Comparison of ENCODE assay signal across 9 mouse cellular contexts in the genomic region with DNA sequence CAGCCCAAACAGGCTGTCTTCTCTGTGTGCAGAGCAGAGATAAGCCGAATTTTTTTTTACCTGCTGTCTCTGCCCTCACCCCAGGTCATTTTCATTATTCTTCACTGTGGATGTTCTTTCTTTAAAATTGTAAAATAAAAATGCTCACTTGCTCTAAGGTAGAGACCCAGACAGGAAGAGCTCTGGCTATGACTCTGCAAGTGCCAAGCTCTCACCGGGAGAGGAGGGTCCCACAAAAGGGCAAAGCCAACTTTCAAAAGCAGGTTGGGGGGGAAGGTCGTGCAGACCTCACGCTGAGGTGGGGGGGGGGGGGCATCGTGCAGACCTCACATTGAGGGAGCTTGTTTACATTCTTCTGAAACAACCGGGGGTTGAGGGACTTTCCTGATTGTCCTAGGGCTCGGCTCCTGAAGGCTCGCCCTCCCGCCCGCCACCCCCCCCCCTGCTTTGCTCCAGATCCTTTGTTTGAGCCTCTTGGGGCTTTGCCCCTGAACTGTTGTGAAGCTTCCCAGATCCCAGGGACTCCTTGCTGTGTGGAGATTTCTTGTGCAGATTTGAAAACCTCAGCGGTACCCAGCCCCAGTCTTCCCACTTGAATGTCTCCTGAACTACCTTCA.
A peak's percentile ranks its signal among the peaks of the same experiment; 100 is the strongest.
DNase-seq lines count a peak whose midpoint lies in the region; ATAC-seq lines count a peak whose summit lies in the region.
"Had no signal": no experiment of that assay in that cellular context is flagged by ENCODE, and none has a peak within 500 bp of the region (broad histone marks: within the 10 kb centered on the region; RNA-seq: fewer than 3 reads in every experiment).

No protein-coding gene starts in this region.

- ATAC-seq in heart, embryonic 12.5 days (ENCODE audit: insufficient number of reproducible peaks, low FRiP score) = no peak
- ATAC-seq in hindbrain, embryonic 16.5 days = no peak
- 0 out of 2 replicates have a peak, but pooled peaks have one; percentile 37 for ATAC-seq in neural tube, embryonic 12.5 days (ENCODE audit: low FRiP score, low read depth)

- peak overlapping the region; percentile 38; the same call in 1 of the 2 replicates for H3K9ac ChIP-seq in heart, embryonic 12.5 days
- H3K9ac ChIP-seq in hindbrain, embryonic 16.5 days (ENCODE audit: low read depth, low read length) = 0 out of 2 replicates have a peak overlapping the region, but pooled peaks have one; percentile 20
- 0 out of 2 replicates have a peak overlapping the region, but pooled peaks have one; percentile 19 for H3K9ac ChIP-seq in neural tube, embryonic 12.5 days

- intact Hi-C loops in heart, postnatal 36 days (cut with DNase I) = loop anchor here (5.0 kb wide), 1 partner anchor 38 kb away; no protein-coding TSS in a partner anchor

- H3K27ac ChIP-seq in heart, embryonic 12.5 days (ENCODE audit: poor library complexity, severe bottlenecking) = no peak overlapping the region
- no peak overlapping the region for H3K27ac ChIP-seq in hindbrain, embryonic 16.5 days (ENCODE audit: low read depth, low read length)
- H3K27ac ChIP-seq in neural tube, embryonic 12.5 days = no peak overlapping the region

- no peak for DNase-seq in heart, postnatal 36 days
- peak; percentile 45 for DNase-seq in embryo, embryonic 10.5 days (ENCODE audit: low spot score)
- no peak for DNase-seq in gastrocnemius, adult 8-10 months (ENCODE audit: low spot score in 2 of 2)
- DNase-seq in left cerebral cortex, adult 9 months (ENCODE audit: low spot score in 2 of 2) = no peak
- DNase-seq in layer of hippocampus, adult 9-11 months = no peak
- DNase-seq: B cell, adult 2 months had no signal

- WGBS in heart, embryonic 12.5 days = 10% methylated on average over 11 of the region's 11 CpGs
- WGBS in hindbrain, embryonic 16.5 days = 7% methylated on average over 9 of the region's 11 CpGs
- WGBS in neural tube, embryonic 12.5 days = 6% methylated on average over 11 of the region's 11 CpGs

- H3K36me3 ChIP-seq in heart, embryonic 12.5 days = no peaks in the 10 kb centered on the region
- H3K36me3 ChIP-seq in hindbrain, embryonic 16.5 days (ENCODE audit: control insufficient read depth, insufficient read depth, low read length) = no peaks in the 10 kb centered on the region
- no peaks in the 10 kb centered on the region for H3K36me3 ChIP-seq in neural tube, embryonic 12.5 days

- H3K4me1 ChIP-seq in heart, embryonic 12.5 days (replicated peaks) = peaks cover 36% of the 10 kb centered on the region
- H3K4me1 ChIP-seq in hindbrain, embryonic 16.5 days (ENCODE audit: control insufficient read depth, insufficient read depth, low read depth, low read length) = peaks cover 7% of the 10 kb centered on the region
- peaks cover 14% of the 10 kb centered on the region for H3K4me1 ChIP-seq in neural tube, embryonic 12.5 days

- H3K4me2 ChIP-seq in heart, embryonic 12.5 days = peak overlapping the region; percentile 65
- peak overlapping the region; percentile 36 for H3K4me2 ChIP-seq in hindbrain, embryonic 16.5 days (ENCODE audit: low read length)
- peak overlapping the region; percentile 51 for H3K4me2 ChIP-seq in neural tube, embryonic 12.5 days (replicated peaks)

- peak overlapping the region; percentile 31 for H3K4me3 ChIP-seq in heart, embryonic 12.5 days
- no peak overlapping the region for H3K4me3 ChIP-seq in hindbrain, embryonic 16.5 days (ENCODE audit: low read length)
- H3K4me3 ChIP-seq in neural tube, embryonic 12.5 days = no peak overlapping the region

- no peaks in the 10 kb centered on the region for H3K27me3 ChIP-seq in heart, embryonic 12.5 days (replicated peaks)
- no peaks in the 10 kb centered on the region for H3K27me3 ChIP-seq in hindbrain, embryonic 16.5 days (replicated peaks; ENCODE audit: control insufficient read depth, insufficient read depth, low read length)
- H3K27me3 ChIP-seq in neural tube, embryonic 12.5 days (replicated peaks) = no peaks in the 10 kb centered on the region

- H3K9me3 ChIP-seq in heart, embryonic 12.5 days (replicated peaks) = no peaks in the 10 kb centered on the region
- no peaks in the 10 kb centered on the region for H3K9me3 ChIP-seq in hindbrain, embryonic 16.5 days (ENCODE audit: control insufficient read depth, low read length)
- no peaks in the 10 kb centered on the region for H3K9me3 ChIP-seq in neural tube, embryonic 12.5 days
